Mouse (Mus musculus) ovary, postnatal 36 days (tissue): ENCODE measurements at regions not wholly inside any gene's neighbourhood (a gene's known extent, or its start where the extent isn't known, plus 50 kb on each side); places are given as distances from the start of the nearest gene placed in this dataset.
"Not testable (repeated sequence)": the region's sequence is repeated elsewhere in the genome, so short reads cannot be mapped to it uniquely, and the experiment has no call there.

Experiments
- DNase-seq: peaks from one replicate; pipeline ENCODE4 v3.0.0; 2022; ENCODE audit warnings: low spot score, mixed read lengths

DNA sequence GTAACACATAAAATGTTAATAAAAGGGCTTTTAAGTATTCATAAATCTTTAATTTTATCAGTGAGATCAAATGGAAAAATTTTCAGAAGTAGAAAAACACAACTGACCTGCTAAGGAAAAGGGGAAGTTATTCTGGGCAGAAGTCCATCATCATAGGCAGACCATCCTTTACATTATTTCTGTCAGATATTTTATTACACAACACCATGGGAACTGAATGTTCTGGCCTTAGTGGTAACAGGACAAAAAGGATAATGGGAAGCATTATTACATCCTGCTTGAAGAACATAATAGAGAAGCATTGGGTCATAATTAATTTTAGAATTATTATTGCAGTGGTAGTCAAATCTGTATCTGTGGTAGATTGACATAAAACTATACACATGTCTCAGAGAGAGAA, 603.5 kb upstream of the Gje1 start:
- no peak for DNase-seq

DNA sequence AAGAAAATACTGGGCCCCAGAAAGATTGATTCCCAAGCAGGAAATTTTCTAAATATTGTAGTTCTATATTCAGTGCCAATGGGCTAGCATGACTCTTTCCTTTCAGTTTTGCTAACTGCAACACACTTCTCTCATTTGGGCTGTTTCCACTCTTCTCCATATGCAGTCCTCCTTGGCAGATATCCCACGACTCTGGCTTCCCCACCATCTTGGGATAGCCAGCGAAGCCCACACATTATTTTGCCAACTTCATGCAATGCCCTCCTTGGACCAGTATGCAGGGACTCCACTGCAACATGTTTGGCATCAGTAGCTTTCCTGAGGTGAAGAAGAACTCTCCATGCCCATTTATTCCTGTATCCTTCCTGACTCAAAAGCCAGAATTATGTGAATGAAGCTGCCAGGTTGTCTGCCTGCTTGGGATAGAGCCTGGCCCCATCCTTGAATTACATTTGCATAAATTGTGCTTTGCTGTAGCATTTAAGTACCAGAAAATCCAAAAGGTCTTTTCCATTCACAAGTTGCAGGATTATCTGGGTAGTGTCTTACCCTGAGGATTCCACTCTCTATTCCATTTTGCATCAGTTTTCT, 599.1 kb upstream of the Gje1 start:
- DNase-seq = no peak

DNA sequence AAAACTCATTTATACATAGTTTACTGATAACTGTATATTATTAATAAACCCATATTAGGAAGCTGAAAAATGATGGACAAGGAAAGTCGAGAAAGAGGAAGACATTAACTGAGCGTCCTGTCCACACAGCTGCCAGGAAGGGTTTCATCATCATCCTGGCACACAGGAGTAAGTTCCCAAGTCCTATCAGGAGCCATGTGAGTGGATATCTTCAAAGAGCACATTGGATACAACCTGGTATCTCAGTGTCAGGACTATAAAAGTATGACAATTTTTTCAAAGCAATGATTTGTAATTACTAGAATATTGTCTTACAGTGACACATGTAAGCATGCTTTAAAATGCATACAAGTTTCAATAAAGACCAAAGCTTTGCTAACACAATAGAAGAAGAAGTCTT, 592.6 kb upstream of the Gje1 start:
- DNase-seq = no peak

DNA sequence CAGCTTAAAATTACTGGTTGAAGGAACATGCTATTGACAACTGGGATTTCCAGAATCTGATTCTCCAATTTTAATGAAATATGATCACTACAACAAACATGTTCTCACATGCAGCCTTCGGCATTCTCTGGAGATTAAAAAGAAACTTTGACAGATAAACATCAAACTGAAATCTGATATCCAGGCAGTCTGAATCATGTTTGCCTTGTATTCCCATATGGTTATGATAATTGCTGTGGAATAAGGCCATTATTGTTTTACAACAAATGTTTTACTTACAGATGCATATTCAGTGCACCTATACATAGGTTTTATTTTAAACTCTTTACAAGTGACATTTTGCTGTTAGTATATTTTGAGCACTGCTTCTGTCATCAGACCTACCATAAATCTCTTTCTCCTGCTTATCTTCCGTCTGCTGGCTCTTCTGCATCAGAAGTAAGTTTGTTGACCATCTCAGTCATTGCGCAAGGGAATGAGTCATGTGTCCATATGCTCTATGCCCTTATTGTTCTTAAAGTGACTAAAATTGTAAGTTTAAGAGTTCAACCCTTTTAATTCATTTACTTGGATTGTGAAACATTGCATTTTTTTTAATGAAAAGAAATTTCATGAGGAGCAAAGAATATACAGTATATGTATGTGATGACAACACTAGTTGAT, 587.9 kb upstream of the Gje1 start:
- no peak for DNase-seq

DNA sequence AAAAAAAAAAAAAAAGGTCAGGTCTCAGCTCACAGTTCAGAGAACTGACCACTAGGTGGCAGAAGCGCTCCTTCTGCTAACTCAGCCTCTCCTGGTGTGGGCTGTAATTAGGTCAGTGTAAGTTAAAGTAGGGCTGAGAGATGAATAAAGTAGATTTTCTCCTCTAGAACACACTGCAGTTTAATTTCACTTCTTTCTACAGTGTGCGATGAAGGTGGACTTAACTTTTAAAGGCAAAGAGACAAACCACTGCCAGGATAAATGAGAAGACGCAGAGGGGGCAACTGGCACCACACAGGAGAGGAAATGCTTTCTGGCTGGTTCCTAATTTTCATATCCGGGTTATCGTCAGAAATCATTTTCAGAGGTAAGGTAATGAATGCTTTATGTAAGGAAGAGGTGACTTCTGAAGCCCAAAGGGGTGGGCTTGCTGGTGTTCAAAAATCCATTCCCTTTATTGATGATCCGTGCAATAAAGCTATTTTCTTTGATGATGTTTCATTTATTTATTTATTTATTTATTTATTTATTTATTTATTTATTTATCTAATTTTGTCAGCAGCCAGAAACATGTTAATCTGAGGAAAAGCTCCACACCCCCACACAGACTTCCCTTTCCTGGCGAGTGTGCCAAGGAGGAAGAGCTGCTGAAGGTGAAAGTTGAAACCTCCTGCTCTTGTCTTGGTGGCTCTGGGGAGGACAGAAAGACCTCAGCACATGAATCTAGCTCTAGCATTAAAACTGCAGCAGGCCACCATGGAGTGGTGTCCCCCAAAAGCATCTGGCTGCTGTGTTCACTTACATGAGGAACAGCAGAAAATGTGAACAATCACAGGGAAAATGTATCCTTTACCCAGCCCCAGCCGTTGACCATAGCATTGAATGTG, 582.4 kb upstream of the Gje1 start:
- DNase-seq = peak; percentile 74

DNA sequence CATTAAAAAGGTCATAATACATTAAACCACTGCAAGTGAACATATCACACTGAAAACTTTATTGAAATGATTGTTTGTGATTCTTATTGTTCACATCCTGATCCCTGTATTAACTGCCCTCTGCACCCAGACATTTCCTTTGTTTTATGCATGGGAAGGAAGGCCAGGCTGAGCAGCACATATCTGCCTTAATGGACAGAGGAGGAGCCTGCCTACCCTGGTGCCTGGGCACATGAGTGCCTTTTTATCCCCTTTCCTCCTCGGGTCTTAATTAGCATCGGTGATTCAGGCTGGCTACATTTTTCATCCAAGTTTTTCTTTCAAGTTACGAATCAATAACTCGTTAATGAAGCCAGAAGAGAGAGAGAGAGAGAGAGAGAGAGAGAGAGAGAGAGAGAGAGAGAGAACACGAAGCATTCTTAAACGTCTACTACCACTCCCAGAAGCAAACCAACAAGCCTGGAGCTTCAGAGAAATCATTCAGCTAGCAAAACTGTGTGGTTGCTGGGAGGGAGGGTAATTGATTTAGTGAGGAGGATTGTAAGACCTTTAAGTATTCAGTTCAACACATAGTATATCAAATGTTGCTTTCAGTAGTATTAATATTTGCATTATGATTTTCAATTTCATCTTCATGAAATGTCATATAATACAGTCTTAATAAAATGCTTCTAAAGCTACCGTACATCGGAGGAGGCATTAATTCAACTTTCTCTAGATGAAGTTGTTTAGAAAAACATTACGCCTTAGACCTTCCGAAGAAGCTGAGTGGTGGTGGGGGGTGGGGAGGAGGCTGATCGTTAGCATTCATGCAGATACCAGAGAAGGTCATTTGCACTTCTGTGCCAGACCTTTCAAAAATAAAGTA, 581.6 kb upstream of the Gje1 start:
- no peak for DNase-seq

DNA sequence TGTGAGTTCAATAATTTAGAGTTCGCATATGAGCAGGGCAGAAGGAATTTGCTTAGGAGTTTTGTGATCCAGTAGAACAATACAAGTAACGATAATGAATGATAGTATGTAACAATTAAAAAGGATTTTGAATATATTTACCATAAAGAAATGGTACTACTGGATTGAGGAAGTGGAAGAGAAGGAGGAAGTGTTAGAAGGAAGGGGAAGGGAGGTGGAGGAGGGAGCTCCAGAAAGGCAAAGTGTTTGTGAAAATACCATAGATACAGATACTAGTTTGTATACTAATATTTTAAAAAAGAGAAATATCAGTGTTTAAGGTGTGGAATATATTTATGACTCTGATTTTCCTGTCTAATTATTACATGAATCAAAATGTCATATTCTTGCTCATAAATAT, 579.2 kb upstream of the Gje1 start:
- DNase-seq = no peak

DNA sequence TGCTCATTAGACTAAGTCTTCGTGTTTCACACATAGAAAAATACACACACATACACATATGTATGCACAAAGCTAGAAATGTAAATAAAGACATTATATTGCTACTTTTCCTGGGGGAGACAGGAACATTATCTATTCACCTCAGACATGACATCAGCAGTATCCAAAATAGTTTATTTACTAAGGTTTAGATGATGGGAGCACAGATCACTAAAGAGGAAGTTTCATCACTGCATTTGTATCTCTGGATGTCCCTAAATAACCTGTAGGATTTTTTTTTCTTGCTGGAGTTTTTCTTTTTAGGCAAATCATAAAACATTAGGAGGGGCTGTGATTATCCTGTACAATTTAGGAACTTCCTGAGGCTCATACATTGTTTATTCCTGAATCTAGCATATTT, 576.1 kb upstream of the Gje1 start:
- no peak for DNase-seq

DNA sequence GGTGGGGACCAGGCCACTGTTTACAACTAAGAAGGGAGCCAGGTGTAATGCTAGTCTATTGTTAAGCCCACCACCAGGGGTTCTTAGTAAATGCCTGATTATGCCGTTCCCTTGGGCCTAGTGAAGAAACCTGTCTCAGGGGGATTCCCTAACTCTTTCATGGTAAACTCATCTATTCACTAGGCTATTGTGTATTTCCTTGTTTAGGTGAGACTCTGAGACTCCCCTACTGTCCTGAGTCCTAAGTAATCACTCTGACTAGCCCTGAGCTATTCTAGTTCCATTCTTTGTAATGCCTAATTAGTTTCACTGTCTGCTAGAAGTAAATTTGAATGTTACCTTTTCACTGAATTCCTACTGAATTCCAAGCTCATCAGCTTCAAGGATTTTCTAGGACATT, 545.3 kb upstream of the Gje1 start:
- not testable (repeated sequence) for DNase-seq

DNA sequence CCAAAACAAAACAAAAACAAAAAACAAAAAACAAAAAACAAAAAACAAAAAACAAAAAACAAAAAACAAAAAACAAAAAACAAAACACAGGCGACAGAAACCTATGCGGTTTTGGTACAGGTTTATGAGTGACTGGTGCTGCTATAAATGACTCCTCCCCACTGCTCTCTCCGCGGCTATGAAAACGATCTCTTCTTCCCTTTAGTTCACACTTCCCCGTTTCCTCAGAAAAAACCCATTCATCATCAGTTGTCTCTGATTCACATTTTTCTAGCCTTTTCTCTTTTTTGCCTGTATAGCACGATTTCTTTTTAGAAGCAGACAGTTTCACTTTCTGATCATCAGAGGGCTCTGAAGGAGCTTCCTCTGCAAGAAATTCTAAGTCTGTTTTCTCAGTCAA, 544.3 kb upstream of the Gje1 start:
- not testable (repeated sequence) for DNase-seq

DNA sequence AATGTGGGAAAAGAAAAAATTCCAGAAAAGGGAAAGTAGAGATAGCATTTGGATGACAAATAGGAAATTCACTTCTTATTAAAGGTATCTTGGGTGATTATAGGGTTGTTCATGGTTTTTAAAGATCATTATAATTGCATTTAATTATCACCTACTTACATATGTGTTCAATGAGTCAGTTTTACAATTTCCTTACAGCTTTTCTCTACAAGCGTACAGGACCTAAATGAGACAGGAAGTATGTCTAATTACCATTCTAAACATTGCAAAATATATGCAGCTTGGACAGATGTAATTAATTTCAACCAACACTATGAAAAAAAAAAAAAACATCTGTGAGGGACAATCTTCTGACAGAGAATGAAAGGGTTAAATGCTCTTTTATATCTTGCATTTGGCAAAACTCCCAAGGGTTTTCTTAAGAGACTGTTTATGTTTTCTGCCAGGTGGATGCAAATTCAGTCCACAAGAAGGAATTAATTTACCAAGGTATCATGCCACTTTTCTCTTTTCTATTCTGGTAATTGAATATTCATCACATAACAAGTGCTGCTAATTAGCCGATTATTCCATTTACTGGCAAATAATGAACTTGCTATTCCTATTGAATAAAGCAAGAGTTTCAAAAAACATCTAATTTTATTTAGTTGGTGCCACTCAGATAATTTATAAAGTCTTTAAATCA, 531.5 kb upstream of the Gje1 start:
- DNase-seq = no peak

DNA sequence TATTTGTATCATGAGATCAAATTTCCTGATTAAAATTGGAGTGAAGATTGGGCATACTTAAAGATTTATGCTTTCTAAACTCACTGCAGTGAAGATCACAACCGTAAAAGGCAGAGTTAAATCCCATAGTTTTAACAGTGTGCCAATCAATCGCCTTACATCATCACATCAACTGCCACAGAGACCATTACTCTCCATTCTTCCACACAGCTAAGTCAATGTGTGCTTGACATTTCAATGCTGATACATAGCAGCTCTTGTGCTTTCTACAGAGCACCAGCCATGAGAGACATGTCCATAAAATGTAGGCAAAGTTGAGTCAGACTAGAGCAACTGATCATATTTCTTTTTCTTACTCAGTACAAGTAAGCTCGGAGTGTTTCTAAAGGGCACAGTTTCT, 530.9 kb upstream of the Gje1 start:
- DNase-seq = no peak

DNA sequence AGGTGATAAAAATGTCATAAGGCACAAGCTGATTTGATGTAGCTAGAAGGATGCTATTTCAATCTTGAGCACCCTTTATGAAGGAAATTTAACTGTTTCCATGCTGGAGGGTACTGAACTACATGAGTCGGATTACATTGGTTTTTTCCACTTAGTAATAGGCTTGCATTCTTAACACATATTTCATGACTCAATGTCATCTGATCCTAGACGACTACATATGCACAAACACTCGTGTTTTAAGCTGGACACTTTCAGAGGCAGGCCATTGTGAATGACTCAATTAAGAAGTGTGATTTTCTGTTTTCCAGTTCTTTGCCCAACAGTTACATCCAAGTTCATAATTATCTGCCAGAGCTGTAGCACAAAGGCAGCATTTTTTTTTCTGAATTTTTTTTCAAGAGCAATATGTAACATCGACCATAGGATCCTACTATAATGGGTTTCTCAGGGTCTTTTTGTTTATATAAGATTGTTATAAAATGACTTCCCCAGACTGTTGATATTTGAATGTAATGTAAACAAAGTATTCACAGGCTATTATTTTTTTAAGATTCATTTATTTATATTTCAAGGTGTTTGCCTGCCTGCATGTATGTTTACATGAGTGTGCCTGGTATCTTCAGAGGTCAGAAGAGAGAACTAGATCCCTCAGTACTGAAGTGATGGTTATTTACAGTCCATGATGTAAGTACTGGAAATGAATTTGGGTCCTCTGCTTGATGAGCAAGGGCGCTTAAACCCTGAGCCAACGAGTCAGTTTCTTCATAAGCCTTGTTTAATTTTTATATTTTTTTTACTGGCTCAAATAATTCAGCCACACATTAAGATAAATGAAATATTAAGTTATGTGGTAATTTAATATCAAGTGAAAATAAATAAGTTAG, 526.6 kb upstream of the Gje1 start:
- DNase-seq = no peak

DNA sequence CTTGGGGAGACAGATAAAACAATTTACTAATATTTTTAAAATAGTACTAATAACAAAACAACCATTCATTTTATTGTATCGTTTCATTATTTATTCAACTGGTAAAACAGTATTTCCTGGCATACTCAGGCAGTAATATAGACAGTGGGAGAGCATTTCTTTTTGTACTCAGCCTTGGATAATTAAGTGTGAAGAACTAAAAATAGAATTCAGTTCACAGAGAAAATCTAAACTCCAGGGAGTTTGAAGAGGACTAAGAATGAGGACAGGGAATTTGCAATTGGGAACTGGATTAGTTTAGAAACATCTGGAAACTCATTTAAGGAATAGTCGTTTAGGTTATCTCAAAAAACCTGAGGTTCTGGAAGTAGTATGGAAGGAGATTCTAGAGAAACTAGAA, 525.4 kb upstream of the Gje1 start:
- no peak for DNase-seq

DNA sequence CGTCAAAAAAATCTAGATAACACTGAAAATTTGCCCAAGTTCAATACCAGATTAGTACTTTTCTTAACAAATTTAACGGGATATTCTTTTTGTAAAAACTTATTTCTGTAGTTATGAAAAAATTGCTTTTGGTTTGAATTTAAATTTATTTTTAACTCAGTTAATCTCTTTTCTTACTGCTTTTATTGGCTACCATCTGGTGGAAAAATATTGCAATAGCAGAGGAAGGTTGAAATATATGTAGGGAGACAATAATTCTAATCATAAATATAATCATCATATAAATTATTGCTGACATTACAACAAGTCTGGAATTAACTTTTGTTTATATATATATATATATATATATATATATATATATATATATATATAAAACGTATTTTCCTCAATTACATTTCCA, 500.9 kb upstream of the Gje1 start:
- DNase-seq = no peak

DNA sequence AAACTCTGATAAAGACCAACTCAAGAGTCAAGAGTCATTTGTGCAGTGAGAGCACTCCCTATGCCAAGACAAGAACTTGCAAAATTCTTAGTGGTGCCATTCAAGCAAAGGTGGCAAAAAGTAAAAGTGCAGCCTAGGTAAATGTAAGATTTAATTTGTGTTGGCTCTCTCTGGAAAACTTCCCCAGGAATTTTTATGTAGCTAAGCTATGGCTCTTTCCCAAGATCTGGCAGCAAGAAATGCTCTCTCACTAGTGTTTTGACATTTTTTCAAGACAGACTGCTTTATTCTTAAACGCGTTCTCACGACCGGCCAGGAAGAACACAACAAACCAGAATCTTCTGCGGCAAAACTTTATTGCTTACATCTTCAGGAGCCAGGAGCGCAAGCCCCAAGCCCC, 461.6 kb upstream of the Gje1 start:
- DNase-seq = no peak

DNA sequence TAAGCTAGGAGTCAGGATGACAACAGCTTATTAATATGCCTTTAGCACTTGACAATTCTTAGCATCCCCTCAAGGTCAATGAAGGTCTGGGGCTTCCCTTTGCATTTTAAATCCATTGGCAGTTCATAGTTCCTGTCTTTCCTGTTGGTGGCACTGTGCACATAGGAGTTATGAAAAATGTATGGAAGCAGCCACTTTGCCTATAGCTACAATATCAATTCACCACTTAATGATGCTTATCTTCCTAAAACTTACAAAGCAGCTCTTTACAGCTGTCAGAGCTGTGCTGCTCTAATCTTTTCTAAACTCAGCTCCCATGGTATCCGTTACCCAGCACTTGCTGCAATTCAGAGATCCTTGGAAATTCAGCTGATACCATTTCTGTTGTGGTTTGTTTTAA, 456.4 kb upstream of the Gje1 start:
- DNase-seq = no peak

DNA sequence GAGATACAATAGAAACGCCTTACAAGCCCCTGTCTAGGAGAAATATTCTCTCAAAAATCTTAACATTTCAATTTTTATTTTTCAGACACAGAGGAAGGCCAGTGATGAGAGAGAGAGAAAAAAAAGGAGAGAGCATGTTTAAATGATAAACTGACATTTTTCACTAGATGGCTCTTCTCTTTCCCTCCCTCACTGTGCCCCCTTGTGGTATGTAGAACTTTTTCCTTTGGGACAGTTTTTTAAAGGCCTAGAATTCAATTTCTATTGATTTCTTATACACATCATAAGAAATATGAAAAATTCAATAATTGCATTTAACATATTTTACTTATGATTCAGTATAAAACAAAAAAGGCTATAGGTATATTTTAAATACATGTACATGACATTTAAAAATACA, 454.5 kb upstream of the Gje1 start:
- no peak for DNase-seq

DNA sequence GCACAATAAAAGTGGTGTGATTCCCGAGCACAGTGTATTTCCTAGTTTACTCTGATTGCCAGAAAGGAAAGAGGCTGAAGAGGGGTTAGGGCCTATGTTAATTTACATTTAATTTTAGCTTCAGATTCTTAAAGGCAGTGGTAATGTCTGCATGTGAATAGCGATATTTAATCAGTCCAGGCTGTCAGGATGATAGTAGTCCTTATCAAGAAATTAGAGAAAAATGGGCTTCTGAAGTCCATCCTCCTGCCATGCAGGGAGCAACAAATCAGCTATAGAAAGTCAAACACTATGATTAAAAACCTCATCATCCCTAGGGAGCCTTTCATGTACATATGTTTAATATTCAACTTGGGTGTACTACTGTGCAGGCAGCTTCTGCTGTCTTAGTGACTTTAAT, 422.7 kb upstream of the Gje1 start:
- DNase-seq = no peak
